ENCODE assay signal across 30 mouse cellular contexts in the genomic region with DNA sequence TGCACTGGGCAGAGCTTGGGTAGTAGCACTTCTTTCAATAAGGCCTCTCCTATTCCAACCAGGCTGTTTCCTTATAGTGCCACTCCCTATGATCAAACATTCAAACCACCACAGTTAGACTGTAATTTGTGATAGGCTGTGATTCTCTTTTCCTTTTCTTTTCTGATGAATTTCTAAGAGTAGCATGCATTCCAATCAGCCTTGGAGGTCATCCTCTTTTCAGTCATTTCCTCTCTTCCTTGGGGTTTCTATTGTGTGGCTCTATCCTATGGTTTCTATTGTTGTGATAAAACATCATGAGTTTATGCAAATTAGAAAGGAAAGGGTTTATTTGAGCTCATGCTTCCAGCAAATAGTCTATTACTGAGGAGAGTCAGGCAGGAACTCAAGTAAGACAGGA.
"Had no signal": no experiment of that assay in that cellular context is flagged by ENCODE, and none has a peak within 500 bp of the region (broad histone marks: within the 10 kb centered on the region; RNA-seq: fewer than 3 reads in every experiment).

No protein-coding gene starts in this region.

- H3K9me3 ChIP-seq: limb, embryonic 10.5 days; limb, embryonic 12.5 days; limb, embryonic 13.5 days; limb, embryonic 15.5 days; liver, embryonic 12.5 days; liver, embryonic 13.5 days; liver, embryonic 15.5 days; lung, embryonic 15.5 days; megakaryocyte, embryonic 14.5 days; midbrain, embryonic 10.5 days; midbrain, embryonic 12.5 days; midbrain, embryonic 13.5 days; midbrain, embryonic 15.5 days had no signal

- H3K27ac ChIP-seq: limb, embryonic 10.5 days; limb, embryonic 12.5 days; limb, embryonic 13.5 days; limb, embryonic 15.5 days; liver, embryonic 12.5 days; liver, embryonic 13.5 days; liver, embryonic 14.5 days; liver, embryonic 15.5 days; lung, embryonic 15.5 days; macrophage; midbrain, embryonic 10.5 days; midbrain, embryonic 12.5 days; midbrain, embryonic 13.5 days; midbrain, embryonic 15.5 days had no signal

- H3K36me3 ChIP-seq: limb, embryonic 10.5 days; limb, embryonic 12.5 days; limb, embryonic 13.5 days; limb, embryonic 15.5 days; liver, embryonic 12.5 days; liver, embryonic 13.5 days; liver, embryonic 15.5 days; lung, embryonic 15.5 days; midbrain, embryonic 10.5 days; midbrain, embryonic 12.5 days; midbrain, embryonic 13.5 days; midbrain, embryonic 15.5 days had no signal

- H3K9ac ChIP-seq: limb, embryonic 12.5 days; limb, embryonic 13.5 days; limb, embryonic 15.5 days; liver, embryonic 12.5 days; liver, embryonic 13.5 days; liver, embryonic 14.5 days; liver, embryonic 15.5 days; liver, postnatal 0 days; lung, embryonic 14.5 days; lung, embryonic 15.5 days; midbrain, embryonic 12.5 days; midbrain, embryonic 13.5 days; midbrain, embryonic 15.5 days had no signal

- DNase-seq: left cerebral cortex, postnatal 4 days; liver; liver, embryonic 13.5 days; liver, postnatal 0 days; lung, adult 18-20 months; lung, adult 2 months; lung, embryonic 14.5 days; lung, postnatal 10 days; lung, postnatal 14 days; lung, postnatal 36 days; lung, postnatal 4 days; midbrain, embryonic 14.5 days had no signal

- H3K27me3 ChIP-seq: limb, embryonic 12.5 days; limb, embryonic 13.5 days; limb, embryonic 15.5 days; liver, embryonic 12.5 days; liver, embryonic 13.5 days; liver, embryonic 15.5 days; lung, embryonic 15.5 days; megakaryocyte, embryonic 14.5 days; midbrain, embryonic 12.5 days; midbrain, embryonic 13.5 days; midbrain, embryonic 15.5 days had no signal

- H3K4me2 ChIP-seq: limb, embryonic 12.5 days; limb, embryonic 13.5 days; limb, embryonic 15.5 days; liver, embryonic 11.5 days; liver, embryonic 12.5 days; liver, embryonic 13.5 days; liver, embryonic 15.5 days; lung, embryonic 14.5 days; lung, embryonic 15.5 days; midbrain, embryonic 11.5 days; midbrain, embryonic 12.5 days; midbrain, embryonic 13.5 days; midbrain, embryonic 15.5 days had no signal

- H3K4me1 ChIP-seq: limb, embryonic 10.5 days; limb, embryonic 12.5 days; limb, embryonic 13.5 days; limb, embryonic 15.5 days; liver, embryonic 12.5 days; liver, embryonic 13.5 days; liver, embryonic 15.5 days; lung, embryonic 15.5 days; megakaryocyte, embryonic 14.5 days; midbrain, embryonic 10.5 days; midbrain, embryonic 12.5 days; midbrain, embryonic 13.5 days; midbrain, embryonic 15.5 days had no signal

- ATAC-seq: liver, embryonic 12.5 days; liver, postnatal 0 days; lung, postnatal 0 days; midbrain, embryonic 13.5 days; midbrain, embryonic 15.5 days had no signal

- H3K4me3 ChIP-seq: limb, embryonic 10.5 days; limb, embryonic 12.5 days; limb, embryonic 13.5 days; limb, embryonic 15.5 days; liver, embryonic 12.5 days; liver, embryonic 13.5 days; liver, embryonic 15.5 days; lung, embryonic 15.5 days; megakaryocyte, embryonic 14.5 days; midbrain, embryonic 10.5 days; midbrain, embryonic 12.5 days; midbrain, embryonic 13.5 days; midbrain, embryonic 15.5 days; myocyte had no signal
